Mouse (Mus musculus): Measurements from ENCODE around the gene Strip1. TPM values are rescaled to one million over a fixed set of nuclear protein-coding genes. Genes with fewer than 3 reads are reported as not detected.

The Strip1 gene
- polyA plus RNA-seq, 2 experiments: 9.0 to 9.9 TPM

- peaks cover 49% of the 10 kb centered on the region for H3K36me3 ChIP-seq (replicated peaks; ENCODE audit: control insufficient read depth, insufficient read depth, low read depth)
- no peak overlapping the region for H3K27ac ChIP-seq
- H3K4me3 ChIP-seq (ENCODE audit: insufficient read depth in 1 of 2, low read depth in 2 of 2, low read length in 2 of 2): no peak overlapping the region
- 78% methylated on average over 6 of the region's 6 CpGs for WGBS (ENCODE audit: insufficient replicate concordance)
- DNase-seq (ENCODE audit: low read depth in 3 of 3, low spot score in 3 of 3): no peak
- no peaks in the 10 kb centered on the region for H3K9me3 ChIP-seq (ENCODE audit: control insufficient read depth, low read length)
- no peaks in the 10 kb centered on the region for H3K27me3 ChIP-seq (ENCODE audit: control insufficient read depth, insufficient read depth, low read length)
- no peaks in the 10 kb centered on the region for H3K4me1 ChIP-seq (replicated peaks; ENCODE audit: control insufficient read depth in 2 of 2, insufficient read depth in 2 of 2, low read length in 1 of 2)
- no peak for TF ChIP-seq CTCF (IDR thresholded peaks at IDR 0.05; ENCODE audit: low read depth)
- TF ChIP-seq EP300 (IDR thresholded peaks at IDR 0.05; ENCODE audit: low read depth): no peak
- no peak overlapping the region for H3K9ac ChIP-seq (replicated peaks)
- no peak for ATAC-seq (ENCODE audit: insufficient read depth)
- H3K4me2 ChIP-seq (ENCODE audit: low read depth): no peak overlapping the region
Measured at GRCm38 (mm10) chr3:107667426-107667825, 35.9 kb upstream of the Strip1 start.

- no peaks in the 10 kb centered on the region for H3K27me3 ChIP-seq (ENCODE audit: control insufficient read depth, insufficient read depth, low read length)
- ATAC-seq (ENCODE audit: insufficient read depth): no peak
- no peak overlapping the region for H3K9ac ChIP-seq (replicated peaks)
Measured at GRCm38 (mm10) chr3:107664641-107665040, 33.1 kb upstream of the Strip1 start.

GRCm38 (mm10) chr3:107659000-107659399 lies 27.5 kb upstream of the Strip1 start:
- Histone ChIP-seq H3K9me3 (ENCODE audit: control insufficient read depth, low read length) (no peaks in the 10 kb centered on the region), H3K4me2 (ENCODE audit: low read depth) (no peak overlapping the region), H3K36me3 (replicated peaks; ENCODE audit: control insufficient read depth, insufficient read depth, low read depth) (no peaks in the 10 kb centered on the region; the same call in 1 of the 2 replicates), H3K9ac (replicated peaks) (no peak overlapping the region), H3K27ac (no peak overlapping the region), H3K4me3 (ENCODE audit: insufficient read depth in 1 of 2, low read depth in 2 of 2, low read length in 2 of 2) (no peak overlapping the region), H3K4me1 (replicated peaks; ENCODE audit: control insufficient read depth in 2 of 2, insufficient read depth in 2 of 2, low read length in 1 of 2) (no peaks in the 10 kb centered on the region), H3K27me3 (ENCODE audit: control insufficient read depth, insufficient read depth, low read length) (no peaks in the 10 kb centered on the region)
- WGBS (ENCODE audit: insufficient replicate concordance): 84% methylated on average over 1 of the region's 1 CpGs
- ATAC-seq (ENCODE audit: insufficient read depth) (no peak), DNase-seq (ENCODE audit: low read depth in 3 of 3, low spot score in 3 of 3) (no peak)
- TF ChIP-seq CTCF (IDR thresholded peaks at IDR 0.05; ENCODE audit: low read depth) (peak; percentile 11; the same call in 1 of the 2 replicates), EP300 (IDR thresholded peaks at IDR 0.05; ENCODE audit: low read depth) (no peak)

More at GRCm38 (mm10) chr3:107664641-107665040, 33.1 kb upstream of the Strip1 start:
- Histone ChIP-seq H3K36me3 (replicated peaks; ENCODE audit: control insufficient read depth, insufficient read depth, low read depth) (peaks cover 37% of the 10 kb centered on the region), H3K27ac (no peak overlapping the region), H3K4me1 (replicated peaks; ENCODE audit: control insufficient read depth in 2 of 2, insufficient read depth in 2 of 2, low read length in 1 of 2) (no peaks in the 10 kb centered on the region), H3K9me3 (ENCODE audit: control insufficient read depth, low read length) (no peaks in the 10 kb centered on the region), H3K4me2 (ENCODE audit: low read depth) (no peak overlapping the region), H3K4me3 (ENCODE audit: insufficient read depth in 1 of 2, low read depth in 2 of 2, low read length in 2 of 2) (no peak overlapping the region)
- no peak for TF ChIP-seq EP300 (IDR thresholded peaks at IDR 0.05; ENCODE audit: low read depth)
- no peak for TF ChIP-seq CTCF (IDR thresholded peaks at IDR 0.05; ENCODE audit: low read depth)
- DNase-seq (ENCODE audit: low read depth in 3 of 3, low spot score in 3 of 3): no peak
- 76% methylated on average over 1 of the region's 1 CpGs for WGBS (ENCODE audit: insufficient replicate concordance)

- Histone ChIP-seq H3K36me3 (replicated peaks; ENCODE audit: control insufficient read depth, insufficient read depth, low read depth) (no peaks in the 10 kb centered on the region; the same call in 1 of the 2 replicates), H3K9ac (replicated peaks) (no peak overlapping the region), H3K9me3 (ENCODE audit: control insufficient read depth, low read length) (no peaks in the 10 kb centered on the region), H3K4me3 (ENCODE audit: insufficient read depth in 1 of 2, low read depth in 2 of 2, low read length in 2 of 2) (no peak overlapping the region), H3K4me2 (ENCODE audit: low read depth) (no peak overlapping the region), H3K27me3 (ENCODE audit: control insufficient read depth, insufficient read depth, low read length) (no peaks in the 10 kb centered on the region), H3K4me1 (replicated peaks; ENCODE audit: control insufficient read depth in 2 of 2, insufficient read depth in 2 of 2, low read length in 1 of 2) (no peaks in the 10 kb centered on the region), H3K27ac (no peak overlapping the region)
- TF ChIP-seq EP300 (IDR thresholded peaks at IDR 0.05; ENCODE audit: low read depth) (no peak), CTCF (IDR thresholded peaks at IDR 0.05; ENCODE audit: low read depth) (no peak)
- DNase-seq (ENCODE audit: low read depth in 3 of 3, low spot score in 3 of 3) (no peak), ATAC-seq (ENCODE audit: insufficient read depth) (no peak; the same call in 1 of the 2 replicates)
- WGBS (ENCODE audit: insufficient replicate concordance): 57% methylated on average over 4 of the region's 4 CpGs
Measured at GRCm38 (mm10) chr3:107656888-107657287, 25.4 kb upstream of the Strip1 start.

DNA sequence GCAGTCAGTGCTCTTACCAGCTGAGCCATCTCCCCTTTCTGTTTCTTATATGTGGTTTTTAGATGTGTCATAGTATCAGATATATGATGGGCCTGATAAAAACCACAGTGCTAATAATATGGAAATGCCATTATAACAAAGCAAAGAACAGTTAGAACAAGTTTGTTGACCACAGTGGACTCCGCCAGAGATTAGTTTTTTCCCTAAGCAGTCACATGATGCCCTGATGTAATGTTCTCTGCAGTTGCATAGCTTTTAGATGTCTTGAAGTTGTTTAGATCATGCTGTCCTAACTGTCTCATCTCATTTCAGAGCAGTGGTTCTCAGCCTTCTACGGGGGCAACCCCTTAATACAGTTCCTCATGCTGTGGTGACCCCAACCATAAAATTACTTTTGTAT lies 24.7 kb upstream of the Strip1 start:
- no peak overlapping the region for H3K4me2 ChIP-seq (ENCODE audit: low read depth)
- no peak for ATAC-seq (ENCODE audit: insufficient read depth)
- no peaks in the 10 kb centered on the region for H3K4me1 ChIP-seq (replicated peaks; ENCODE audit: control insufficient read depth in 2 of 2, insufficient read depth in 2 of 2, low read length in 1 of 2)
- H3K27me3 ChIP-seq (ENCODE audit: control insufficient read depth, insufficient read depth, low read length): no peaks in the 10 kb centered on the region
- DNase-seq (ENCODE audit: low read depth in 3 of 3, low spot score in 3 of 3): no peak
- no peaks in the 10 kb centered on the region for H3K9me3 ChIP-seq (ENCODE audit: control insufficient read depth, low read length)
- H3K36me3 ChIP-seq (replicated peaks; ENCODE audit: control insufficient read depth, insufficient read depth, low read depth): no peaks in the 10 kb centered on the region; the same call in 1 of the 2 replicates
- no peak overlapping the region for H3K4me3 ChIP-seq (ENCODE audit: insufficient read depth in 1 of 2, low read depth in 2 of 2, low read length in 2 of 2)
- TF ChIP-seq CTCF (IDR thresholded peaks at IDR 0.05; ENCODE audit: low read depth) (no peak), EP300 (IDR thresholded peaks at IDR 0.05; ENCODE audit: low read depth) (no peak)
- H3K27ac ChIP-seq: no peak overlapping the region
- no peak overlapping the region for H3K9ac ChIP-seq (replicated peaks)
- 75% methylated on average over 2 of the region's 2 CpGs for WGBS (ENCODE audit: insufficient replicate concordance)

All from liver, embryonic 14.5 days (tissue).